Mouse (Mus musculus) adipocyte (in vitro differentiated cells): Measurements from ENCODE around the gene Lonp1.
"Not testable (repeated sequence)": the region's sequence is repeated elsewhere in the genome, so short reads cannot be mapped to it uniquely, and the experiment has no call there.

Experiments used
- DNase-seq: peaks from one replicate; pipeline ENCODE4 v3.0.0-alpha.2; 2016; ENCODE audit warnings: low spot score

Lonp1 gene

GRCm38 (mm10) chr17:56626754-56627470 is at the start of gene Lonp1:
Lonp1 (minus strand) TSS chr17:56626887.
- peak; percentile 96 for DNase-seq

GRCm38 (mm10) chr17:56673647-56674416 is 47.1 kb upstream of the Lonp1 start:
- DNase-seq, result peak; percentile 30

GRCm38 (mm10) chr17:56672941-56673646 is 46.4 kb upstream of the Lonp1 start, which contains the start of gene Ranbp3:
Ranbp3 (plus strand) TSS chr17:56673294.
- DNase-seq, result peak; percentile 100

GRCm38 (mm10) chr17:56669766-56670165 is 43.1 kb upstream of the Lonp1 start:
- DNase-seq, result no peak

GRCm38 (mm10) chr17:56668384-56669144 is 41.9 kb upstream of the Lonp1 start:
- DNase-seq, result peak; percentile 79

GRCm38 (mm10) chr17:56667591-56667990 is 40.9 kb upstream of the Lonp1 start:
- no peak for DNase-seq

- DNase-seq, result peak; percentile 31
Measured at GRCm38 (mm10) chr17:56666384-56666783, 39.7 kb upstream of the Lonp1 start.

GRCm38 (mm10) chr17:56664333-56664732 is 37.6 kb upstream of the Lonp1 start:
- no peak for DNase-seq

- DNase-seq, result peak; percentile 55
Measured at GRCm38 (mm10) chr17:56663659-56664058, 37.0 kb upstream of the Lonp1 start.

- no peak for DNase-seq
Measured at GRCm38 (mm10) chr17:56656171-56656570, 29.5 kb upstream of the Lonp1 start.

GRCm38 (mm10) chr17:56655311-56655710 is 28.6 kb upstream of the Lonp1 start:
- no peak for DNase-seq

- DNase-seq, result no peak
Measured at GRCm38 (mm10) chr17:56654771-56655170, 28.1 kb upstream of the Lonp1 start.

GRCm38 (mm10) chr17:56651801-56652200 is 25.1 kb upstream of the Lonp1 start:
- DNase-seq, result peak; percentile 41

GRCm38 (mm10) chr17:56647546-56647945 is 20.9 kb upstream of the Lonp1 start:
- DNase-seq, result no peak

- DNase-seq, result no peak
Measured at GRCm38 (mm10) chr17:56643237-56643636, 16.6 kb upstream of the Lonp1 start.

- DNase-seq, result peak; percentile 35
Measured at GRCm38 (mm10) chr17:56634023-56634422, 7.3 kb upstream of the Lonp1 start.

GRCm38 (mm10) chr17:56631807-56632206 is 5.1 kb upstream of the Lonp1 start:
- no peak for DNase-seq

GRCm38 (mm10) chr17:56629800-56630781 is 3.4 kb upstream of the Lonp1 start:
- DNase-seq, result not testable (repeated sequence)

- DNase-seq, result no peak
Measured at GRCm38 (mm10) chr17:56627530-56628277, 1.0 kb upstream of the Lonp1 start, which contains the start of gene Catsperd. Catsperd (plus strand) TSS chr17:56628143.

GRCm38 (mm10) chr17:56626260-56626659 is 427 bp downstream of the Lonp1 start:
- no peak for DNase-seq
